Mouse (Mus musculus) cerebellum, adult 2 months (tissue): ENCODE data around the gene Ccdc185.

Source experiments
- CTCF ChIP-seq: fragments of 200-500 bp; IDR thresholded peaks from 2 replicates; pipeline ENCODE4 v1.5.1; 2011; ENCODE audit warnings: low read depth, mild to moderate bottlenecking, control low read depth, low read length, moderate library complexity, borderline replicate concordance; ENCODE audit not compliant: insufficient read depth
- POLR2A ChIP-seq: fragments of 200-500 bp; IDR thresholded peaks from 2 replicates; pipeline ENCODE4 v1.6.1; 2011; ENCODE audit warnings: low read length, control low read depth, borderline replicate concordance; ENCODE audit not compliant: insufficient read depth

- no peak for TF ChIP-seq CTCF
- TF ChIP-seq POLR2A = no peak
Observed at GRCm38 (mm10) chr1:182785504-182785903, 36.5 kb upstream of the Ccdc185 start.
